Mouse (Mus musculus): ENCODE measurements around the gene Npdc1. TPM values are rescaled to one million over a fixed set of nuclear protein-coding genes. Genes with fewer than 3 reads are reported as not detected.

Gene Npdc1
- polyA plus RNA-seq, 1 experiment: 13.6 TPM

GRCm38 (mm10) chr2:25363478-25364178, 35.5 kb upstream of the Npdc1 start:
- peaks cover 3% of the 10 kb centered on the region for H3K4me1 ChIP-seq (ENCODE audit: control insufficient read depth, insufficient read depth, low read length)
- TF ChIP-seq CTCF (IDR thresholded peaks at IDR 0.05; ENCODE audit: control insufficient read depth, insufficient read depth, insufficient replicate concordance, low read depth, low read length): no peak
- no peak for TF ChIP-seq POLR2A (IDR thresholded peaks at IDR 0.05; ENCODE audit: control insufficient read depth, low read depth, low read length)
- no peak overlapping the region for H3K4me3 ChIP-seq (ENCODE audit: control insufficient read depth, low read depth, low read length)
- no peaks in the 10 kb centered on the region for H3K27me3 ChIP-seq (ENCODE audit: control insufficient read depth, insufficient read depth, low read length)
- H3K27ac ChIP-seq (ENCODE audit: control insufficient read depth, insufficient read depth, low read depth, low read length): no peak overlapping the region
- H3K36me3 ChIP-seq (ENCODE audit: control insufficient read depth, insufficient read depth, low read length): no peaks in the 10 kb centered on the region

DNA sequence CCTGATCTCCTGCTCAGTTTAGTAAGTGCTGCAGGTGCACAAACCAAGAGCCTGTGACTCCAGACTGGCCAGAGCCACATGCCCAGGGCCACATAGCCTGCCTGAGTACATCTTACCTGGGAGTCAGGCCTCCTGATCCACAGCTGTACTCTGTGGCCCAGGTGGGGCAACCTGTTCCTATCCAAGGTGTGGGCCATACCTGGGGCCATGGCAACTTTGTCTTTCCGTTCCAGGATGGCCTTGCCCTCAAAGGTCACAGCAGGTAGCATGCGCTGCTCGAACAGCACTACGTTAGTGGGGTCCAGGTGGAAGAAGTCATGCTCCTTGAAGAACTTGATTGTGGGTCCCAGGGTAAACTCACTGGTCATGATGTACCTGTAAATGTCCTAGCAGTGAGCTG, 34.8 kb upstream of the Npdc1 start:
- H3K27me3 ChIP-seq (ENCODE audit: control insufficient read depth, insufficient read depth, low read length): no peaks in the 10 kb centered on the region
- no peak overlapping the region for H3K27ac ChIP-seq (ENCODE audit: control insufficient read depth, insufficient read depth, low read depth, low read length)
- TF ChIP-seq CTCF (IDR thresholded peaks at IDR 0.05; ENCODE audit: control insufficient read depth, insufficient read depth, insufficient replicate concordance, low read depth, low read length) (no peak), POLR2A (IDR thresholded peaks at IDR 0.05; ENCODE audit: control insufficient read depth, low read depth, low read length) (no peak)
- H3K4me3 ChIP-seq (ENCODE audit: control insufficient read depth, low read depth, low read length): no peak overlapping the region
- no peaks in the 10 kb centered on the region for H3K36me3 ChIP-seq (ENCODE audit: control insufficient read depth, insufficient read depth, low read length)
- peaks cover 3% of the 10 kb centered on the region for H3K4me1 ChIP-seq (ENCODE audit: control insufficient read depth, insufficient read depth, low read length)

DNA sequence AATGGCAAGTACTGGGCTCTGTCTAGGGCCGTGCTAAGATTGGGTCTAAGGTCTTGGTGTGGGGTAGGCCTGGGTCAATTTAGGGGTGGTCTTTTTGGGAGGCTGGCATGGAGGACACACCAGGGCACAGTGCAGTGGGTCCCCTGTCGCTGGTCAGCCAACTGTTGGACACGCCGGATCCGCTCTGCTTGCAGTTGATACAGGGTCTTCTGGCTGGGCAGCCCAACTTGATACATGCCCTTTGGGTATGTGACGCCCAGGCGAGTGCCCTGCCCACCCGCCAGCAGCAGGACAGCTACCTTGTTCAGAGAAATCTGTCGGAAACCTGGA, 34.4 kb upstream of the Npdc1 start:
- no peaks in the 10 kb centered on the region for H3K36me3 ChIP-seq (ENCODE audit: control insufficient read depth, insufficient read depth, low read length)
- no peak for TF ChIP-seq POLR2A (IDR thresholded peaks at IDR 0.05; ENCODE audit: control insufficient read depth, low read depth, low read length)
- TF ChIP-seq CTCF (IDR thresholded peaks at IDR 0.05; ENCODE audit: control insufficient read depth, insufficient read depth, insufficient replicate concordance, low read depth, low read length): no peak
- no peak overlapping the region for H3K27ac ChIP-seq (ENCODE audit: control insufficient read depth, insufficient read depth, low read depth, low read length)
- H3K27me3 ChIP-seq (ENCODE audit: control insufficient read depth, insufficient read depth, low read length): no peaks in the 10 kb centered on the region
- 0 out of 2 replicates have a peak overlapping the region, but pooled peaks have one; percentile 4 for H3K4me3 ChIP-seq (ENCODE audit: control insufficient read depth, low read depth, low read length)
- peaks cover 3% of the 10 kb centered on the region for H3K4me1 ChIP-seq (ENCODE audit: control insufficient read depth, insufficient read depth, low read length)

DNA sequence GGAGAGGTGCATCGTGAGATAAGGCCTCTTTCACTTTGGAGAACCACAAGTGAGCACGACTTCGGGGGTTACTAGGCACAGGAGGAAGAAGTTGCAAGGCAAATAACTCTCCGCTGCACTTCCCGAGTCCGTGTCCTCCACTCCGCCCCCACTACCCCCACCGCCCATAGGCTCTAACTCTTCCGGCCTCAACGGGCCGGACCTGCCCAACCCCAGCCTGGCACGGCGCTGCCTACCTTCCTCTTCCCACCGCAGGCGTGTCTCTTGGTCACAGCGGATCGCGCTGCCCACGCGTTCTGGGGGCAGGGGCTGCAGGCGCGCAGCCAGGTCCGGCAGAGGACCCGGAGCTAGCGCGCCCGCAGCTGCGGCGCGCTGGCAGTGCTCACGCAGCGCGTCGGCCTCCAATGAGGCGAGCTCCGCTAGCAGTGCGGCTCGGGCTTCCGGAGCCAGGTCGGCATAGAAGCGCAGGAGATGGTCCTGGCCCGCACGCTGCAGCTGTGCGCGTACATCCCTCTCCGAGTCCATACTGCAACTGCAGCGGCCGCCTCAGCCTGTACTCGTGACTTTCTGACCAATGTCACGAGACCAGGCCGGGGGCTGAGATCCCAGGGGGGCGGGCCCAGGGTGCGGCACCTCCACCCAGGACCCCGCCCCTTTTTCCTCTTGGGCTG, 33.9 kb upstream of the Npdc1 start, which contains the start of gene Uap1l1:
Gene Uap1l1, minus strand, starts transcription at position 592 of the 671 bp plus-strand sequence.
- Histone ChIP-seq H3K4me1 (ENCODE audit: control insufficient read depth, insufficient read depth, low read length) (peaks cover 3% of the 10 kb centered on the region), H3K27me3 (ENCODE audit: control insufficient read depth, insufficient read depth, low read length) (no peaks in the 10 kb centered on the region), H3K27ac (ENCODE audit: control insufficient read depth, insufficient read depth, low read depth, low read length) (no peak within 1 kb of the TSS), H3K4me3 (ENCODE audit: control insufficient read depth, low read depth, low read length) (peak within 1 kb of the TSS; percentile 55), H3K36me3 (ENCODE audit: control insufficient read depth, insufficient read depth, low read length) (no peaks in the 10 kb centered on the region)
- peak; percentile 52; the same call in 1 of the 2 replicates for TF ChIP-seq POLR2A (IDR thresholded peaks at IDR 0.05; ENCODE audit: control insufficient read depth, low read depth, low read length)
- TF ChIP-seq CTCF (IDR thresholded peaks at IDR 0.05; ENCODE audit: control insufficient read depth, insufficient read depth, insufficient replicate concordance, low read depth, low read length): no peak

- no peaks in the 10 kb centered on the region for H3K36me3 ChIP-seq (ENCODE audit: control insufficient read depth, insufficient read depth, low read length)
Measured at GRCm38 (mm10) chr2:25369996-25370395, 29.2 kb upstream of the Npdc1 start.

DNA sequence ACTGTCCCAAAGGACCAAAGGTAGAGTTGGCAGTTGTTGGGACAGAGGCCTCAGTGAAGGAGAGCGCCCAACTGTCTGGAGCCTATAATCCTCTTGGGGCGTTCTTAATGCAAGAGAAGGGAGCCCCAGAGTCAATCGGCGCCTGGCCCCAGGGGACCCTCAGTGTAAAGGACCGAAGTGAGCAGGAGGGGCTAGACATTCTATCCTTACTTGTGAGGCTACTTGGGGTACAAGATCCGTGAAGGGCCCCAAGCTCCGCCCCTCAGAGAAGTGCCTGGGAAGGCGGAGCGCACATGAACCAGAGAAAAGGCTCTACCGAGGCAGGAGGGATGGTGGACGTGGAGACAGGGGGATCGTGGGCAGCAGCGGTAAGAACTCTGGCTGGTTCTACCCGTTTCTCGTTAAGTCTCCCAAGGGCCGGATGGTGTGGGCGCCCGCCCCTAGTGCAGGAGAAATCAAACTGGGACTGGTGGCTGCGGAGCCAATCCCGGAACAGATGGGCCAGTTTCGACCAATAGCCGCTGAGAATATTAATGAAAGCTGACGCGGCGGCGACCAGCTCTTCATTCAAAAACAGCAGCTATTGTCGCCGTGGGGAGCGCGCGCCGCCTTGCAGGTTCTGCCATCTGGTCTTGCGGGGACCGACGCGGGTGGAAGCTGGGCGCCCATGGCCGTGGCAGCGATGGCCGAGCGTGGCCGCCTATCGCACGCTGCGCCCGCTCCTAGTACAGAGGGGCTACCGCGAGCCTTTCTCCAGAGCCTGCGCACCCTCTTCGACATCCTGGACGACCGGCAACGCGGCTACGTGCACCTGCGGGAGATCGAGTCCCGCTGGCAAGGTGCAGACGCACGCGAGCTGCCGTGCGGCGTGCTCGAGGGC, 27.1 kb upstream of the Npdc1 start, which contains the start of gene Sapcd2:
Gene Sapcd2, plus strand, starts transcription at position 558 of the 880 bp plus-strand sequence.
- Histone ChIP-seq H3K36me3 (ENCODE audit: control insufficient read depth, insufficient read depth, low read length) (no peaks in the 10 kb centered on the region), H3K27me3 (ENCODE audit: control insufficient read depth, insufficient read depth, low read length) (no peaks in the 10 kb centered on the region), H3K4me1 (ENCODE audit: control insufficient read depth, insufficient read depth, low read length) (peaks cover 17% of the 10 kb centered on the region), H3K4me3 (ENCODE audit: control insufficient read depth, low read depth, low read length) (peak within 1 kb of the TSS; percentile 68), H3K27ac (ENCODE audit: control insufficient read depth, insufficient read depth, low read depth, low read length) (0 out of 2 replicates have a peak within 1 kb of the TSS, but pooled peaks have one; percentile 4)
- no peak for TF ChIP-seq CTCF (IDR thresholded peaks at IDR 0.05; ENCODE audit: control insufficient read depth, insufficient read depth, insufficient replicate concordance, low read depth, low read length)
- TF ChIP-seq POLR2A (IDR thresholded peaks at IDR 0.05; ENCODE audit: control insufficient read depth, low read depth, low read length): no peak

More at GRCm38 (mm10) chr2:25369996-25370395, 29.2 kb upstream of the Npdc1 start:
- no peak overlapping the region for H3K27ac ChIP-seq (ENCODE audit: control insufficient read depth, insufficient read depth, low read depth, low read length)
- no peaks in the 10 kb centered on the region for H3K27me3 ChIP-seq (ENCODE audit: control insufficient read depth, insufficient read depth, low read length)
- H3K4me1 ChIP-seq (ENCODE audit: control insufficient read depth, insufficient read depth, low read length): peaks cover 17% of the 10 kb centered on the region
- H3K4me3 ChIP-seq (ENCODE audit: control insufficient read depth, low read depth, low read length): no peak overlapping the region
- no peak for TF ChIP-seq POLR2A (IDR thresholded peaks at IDR 0.05; ENCODE audit: control insufficient read depth, low read depth, low read length)
- no peak for TF ChIP-seq CTCF (IDR thresholded peaks at IDR 0.05; ENCODE audit: control insufficient read depth, insufficient read depth, insufficient replicate concordance, low read depth, low read length)

All from testis, adult 2 months (tissue).